Mouse (Mus musculus) small intestine, adult 2 months (tissue): ENCODE data around the gene Ulk4.

Experiments used
- CTCF ChIP-seq: fragments of 200-500 bp; IDR thresholded peaks from 2 replicates; pipeline ENCODE4 v1.5.1; 2012; ENCODE audit warnings: low read depth, mild to moderate bottlenecking, control low read depth, inconsistent platforms, low read length, moderate library complexity, mixed read lengths; ENCODE audit not compliant: insufficient replicate concordance, insufficient read length; ENCODE audit errors: extremely low read depth
- POLR2A ChIP-seq: fragments of 200-500 bp; IDR thresholded peaks from 2 replicates; pipeline ENCODE4 v1.6.1; 2012; ENCODE audit warnings: low read depth, mild to moderate bottlenecking, control low read depth, inconsistent platforms, low read length, moderate library complexity

DNA sequence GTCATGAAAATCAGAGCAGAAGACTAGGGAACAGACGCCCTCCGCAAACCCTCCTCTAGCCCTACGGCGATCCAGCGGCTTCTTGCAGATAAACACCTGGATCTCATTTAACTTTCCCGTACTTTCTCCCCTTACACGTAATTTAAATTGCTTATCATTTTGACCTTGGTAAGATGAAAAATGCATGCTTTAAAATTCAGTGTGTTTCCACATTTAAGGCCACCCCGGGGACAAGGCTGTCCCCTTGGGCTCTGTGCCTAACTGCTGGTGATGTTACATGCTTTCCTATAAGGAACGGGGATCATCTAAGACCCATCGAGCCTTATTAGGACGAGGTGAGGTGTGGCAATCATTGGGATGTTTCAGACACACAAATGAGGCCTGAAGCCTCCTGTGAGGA lies 256.6 kb downstream of the Ulk4 start:
- TF ChIP-seq POLR2A, result no peak
- no peak for TF ChIP-seq CTCF
